Mouse (Mus musculus): ENCODE measurements around the gene Ift43. TPM values are rescaled to one million over a fixed set of nuclear protein-coding genes. Genes with fewer than 3 reads are reported as not detected.

The Ift43 gene
- total RNA-seq, 2 experiments from 2014 or later: 14.5 to 14.8 TPM

DNA sequence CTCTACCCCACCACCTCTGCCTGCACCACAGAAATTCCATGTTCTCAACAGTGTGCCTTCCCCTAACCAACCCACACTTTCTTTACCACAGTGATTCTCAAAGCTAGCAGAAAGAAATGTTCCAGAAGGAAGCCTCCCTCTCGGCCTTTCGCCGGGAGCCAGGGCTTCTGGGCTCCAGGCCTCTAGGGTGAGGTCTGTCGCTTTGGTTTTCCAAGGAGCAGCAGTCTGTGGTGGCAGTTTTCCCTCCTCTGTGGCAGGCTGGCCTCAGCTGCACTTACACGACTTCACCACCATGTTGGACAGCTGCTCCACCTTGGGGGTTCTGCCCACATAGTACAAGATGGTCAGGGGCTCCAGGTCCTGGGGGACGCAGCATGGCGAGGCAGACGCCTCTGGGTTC lies 24.8 kb upstream of the Ift43 start:
- TF ChIP-seq CTCF (conservative IDR thresholded peaks at IDR 0.05): peak; percentile 29

DNA sequence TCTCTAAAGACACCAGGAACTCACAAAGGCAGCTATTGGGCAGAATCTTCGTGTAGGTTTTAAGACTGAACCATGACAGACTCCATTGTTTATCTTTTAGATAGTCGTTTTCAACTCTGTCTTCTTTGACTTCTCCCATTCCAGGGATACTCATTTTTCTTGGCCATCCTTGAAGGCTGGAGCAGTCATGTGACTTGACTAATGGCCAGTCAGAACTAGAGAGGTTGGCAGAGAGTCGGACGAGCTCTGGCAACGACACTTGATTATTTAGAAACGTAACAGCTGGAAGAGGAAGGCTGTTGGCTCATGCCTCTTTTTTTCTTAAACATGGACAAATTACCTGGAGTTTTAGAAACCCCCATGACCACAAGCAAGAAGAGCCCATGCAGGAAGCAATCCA lies 23.0 kb upstream of the Ift43 start:
- TF ChIP-seq CTCF (conservative IDR thresholded peaks at IDR 0.05): no peak
- Histone ChIP-seq H3K4me3 (no peak overlapping the region), H3K27ac (no peak overlapping the region)
- no peak for DNase-seq (ENCODE audit: low spot score in 2 of 2)

More for the DNA sequence above, 24.8 kb upstream of the Ift43 start:
- Histone ChIP-seq H3K27ac (no peak overlapping the region), H3K4me3 (no peak overlapping the region)
- no peak for DNase-seq (ENCODE audit: low spot score in 2 of 2)

DNA sequence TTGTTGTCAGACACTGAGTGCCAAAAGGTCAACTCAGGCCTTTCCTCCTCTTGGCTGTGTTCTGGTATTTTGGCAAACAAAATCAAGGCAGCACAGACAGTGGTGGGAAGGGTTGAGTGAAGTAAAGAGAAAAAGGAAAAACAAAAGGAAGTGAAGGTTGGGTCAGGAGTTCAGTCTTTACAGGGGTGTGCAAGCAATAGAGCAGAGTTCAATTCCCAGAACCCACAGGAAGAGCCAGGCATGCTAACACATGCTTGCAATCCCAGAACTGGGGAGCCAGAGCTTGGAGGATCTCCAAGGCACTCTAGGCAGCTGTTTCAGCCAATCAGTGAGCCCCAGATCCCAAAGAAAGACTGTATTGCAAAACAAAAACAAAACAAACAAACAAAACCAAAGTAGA lies 17.5 kb upstream of the Ift43 start:
- Histone ChIP-seq H3K27ac (no peak overlapping the region), H3K4me3 (no peak overlapping the region)
- DNase-seq (ENCODE audit: low spot score in 2 of 2): no peak
- no peak for TF ChIP-seq CTCF (conservative IDR thresholded peaks at IDR 0.05)

DNA sequence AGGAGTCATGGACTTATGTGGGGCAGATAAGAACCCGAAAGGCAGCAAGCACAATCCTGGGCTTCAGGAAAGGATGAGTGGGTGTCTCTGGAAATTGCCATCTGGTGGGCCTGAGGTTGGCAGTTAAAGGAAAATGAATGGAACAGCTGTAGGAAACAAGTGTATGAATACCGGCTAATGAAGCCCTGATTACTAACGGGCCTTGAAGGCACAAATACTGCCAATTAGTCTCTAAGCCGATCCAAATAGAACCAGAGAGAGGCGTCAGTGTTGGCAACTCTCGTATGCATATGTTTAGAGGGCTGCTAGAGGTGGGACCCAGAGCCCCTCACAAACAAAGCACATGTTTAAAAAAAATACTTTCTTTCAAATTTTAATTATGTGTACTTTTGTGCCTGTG lies 10.9 kb upstream of the Ift43 start:
- Histone ChIP-seq H3K27ac (no peak overlapping the region), H3K4me3 (no peak overlapping the region)
- no peak for TF ChIP-seq CTCF (conservative IDR thresholded peaks at IDR 0.05)
- DNase-seq (ENCODE audit: low spot score in 2 of 2): peak; percentile 27 to 65

DNA sequence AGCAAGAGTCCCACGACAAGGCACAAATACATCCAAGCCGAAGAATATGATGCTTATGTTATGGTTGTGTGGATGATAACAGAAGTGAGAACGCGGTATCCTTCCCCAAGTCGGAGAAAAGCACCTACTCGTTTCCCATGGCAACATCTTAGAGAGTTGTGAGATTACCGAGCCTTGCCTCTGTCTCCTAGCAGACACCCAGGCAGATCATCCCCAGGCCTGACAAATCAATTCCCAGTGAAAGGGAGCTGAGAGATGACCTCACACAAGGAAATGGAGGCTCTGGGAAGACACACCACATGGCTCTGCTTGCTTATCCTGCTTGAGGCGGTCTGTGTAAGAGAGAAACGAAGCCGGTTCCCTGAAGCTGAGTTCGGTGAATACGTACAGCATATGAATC lies 7.7 kb upstream of the Ift43 start:
- Histone ChIP-seq H3K27ac (peak overlapping the region; percentile 59; the same call in 1 of the 2 replicates), H3K4me3 (no peak overlapping the region)
- DNase-seq (ENCODE audit: low spot score in 2 of 2): peak in 1 of 2 experiments; percentile 37
- no peak for TF ChIP-seq CTCF (conservative IDR thresholded peaks at IDR 0.05)

DNA sequence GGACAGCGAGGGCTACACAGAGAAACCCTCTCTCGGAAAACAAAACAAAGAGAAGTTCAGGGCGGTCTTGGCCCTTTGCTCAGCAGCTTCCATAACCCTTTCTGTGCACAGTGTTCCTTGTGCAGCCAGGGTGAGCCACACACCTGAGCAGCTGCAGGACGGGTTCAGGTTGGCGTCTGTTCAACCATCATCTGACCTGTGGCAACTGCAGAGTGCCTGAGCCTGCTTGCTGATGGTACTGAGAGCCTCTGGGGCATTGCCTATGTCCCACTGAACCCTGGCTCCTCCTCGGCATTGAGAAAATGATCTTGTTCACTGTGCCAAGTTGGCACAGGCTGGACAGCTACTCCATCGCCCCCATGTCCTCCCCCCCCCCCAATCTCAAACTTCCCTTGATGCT lies 7.0 kb upstream of the Ift43 start:
- H3K27ac ChIP-seq: peak overlapping the region; percentile 59; the same call in 1 of the 2 replicates
- no peak for DNase-seq (ENCODE audit: low spot score in 2 of 2)
- no peak overlapping the region for H3K4me3 ChIP-seq
- no peak for TF ChIP-seq CTCF (conservative IDR thresholded peaks at IDR 0.05)

DNA sequence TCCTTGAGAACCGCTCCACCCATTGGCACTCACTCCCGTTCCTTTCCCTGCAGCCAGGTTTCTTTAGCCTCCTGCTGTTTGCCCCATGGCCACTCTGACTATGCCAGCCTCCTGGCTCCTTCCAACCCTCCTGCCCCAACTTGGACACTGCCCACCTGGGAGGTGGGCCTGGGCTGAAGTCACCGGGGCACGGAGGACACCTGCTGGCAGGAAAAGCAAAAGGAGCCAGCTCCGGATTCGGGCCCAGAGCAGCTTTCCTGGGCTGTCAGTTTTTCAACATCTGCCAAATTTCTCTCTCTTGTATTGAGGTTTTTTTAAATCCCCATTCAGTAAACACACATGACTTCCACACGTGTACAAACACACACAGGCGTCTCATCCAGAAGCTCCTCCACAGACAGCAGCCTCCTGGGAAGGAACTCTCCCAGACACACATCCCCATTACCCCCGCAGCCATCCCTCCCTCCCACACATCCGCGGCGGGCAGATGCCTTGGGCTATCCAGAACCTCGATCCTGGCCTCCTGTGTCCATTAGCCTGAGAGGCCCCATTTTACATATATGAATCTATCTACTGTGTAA lies 5.9 kb upstream of the Ift43 start:
- peak; percentile 69 for TF ChIP-seq CTCF (conservative IDR thresholded peaks at IDR 0.05)
- Histone ChIP-seq H3K4me3 (peak overlapping the region; percentile 52), H3K27ac (peak overlapping the region; percentile 69)
- peak in 1 of 2 experiments; percentile 33 for DNase-seq (ENCODE audit: low spot score in 2 of 2)

DNA sequence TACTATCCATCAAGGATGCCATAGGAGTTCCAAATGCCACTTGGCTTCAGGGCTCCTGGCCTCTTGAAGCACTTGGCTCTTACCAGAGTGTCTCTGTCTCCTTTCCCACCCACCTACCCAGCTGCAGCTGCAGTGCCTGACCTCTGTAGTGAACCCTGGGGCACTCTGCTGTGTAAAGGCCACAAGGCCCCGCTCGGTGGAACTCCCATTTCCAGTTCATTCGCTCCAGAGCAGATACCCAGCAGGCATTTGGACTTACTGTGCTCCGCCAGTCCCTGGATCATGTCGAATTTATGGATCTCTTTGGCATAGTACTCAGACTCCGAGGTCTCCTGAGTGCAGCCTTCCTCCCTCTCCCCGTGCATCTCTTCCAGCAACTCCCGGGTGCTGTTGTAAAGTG lies 5.0 kb upstream of the Ift43 start:
- no peak for TF ChIP-seq CTCF (conservative IDR thresholded peaks at IDR 0.05)
- DNase-seq (ENCODE audit: low spot score in 2 of 2): no peak
- H3K4me3 ChIP-seq: peak overlapping the region; percentile 70

DNA sequence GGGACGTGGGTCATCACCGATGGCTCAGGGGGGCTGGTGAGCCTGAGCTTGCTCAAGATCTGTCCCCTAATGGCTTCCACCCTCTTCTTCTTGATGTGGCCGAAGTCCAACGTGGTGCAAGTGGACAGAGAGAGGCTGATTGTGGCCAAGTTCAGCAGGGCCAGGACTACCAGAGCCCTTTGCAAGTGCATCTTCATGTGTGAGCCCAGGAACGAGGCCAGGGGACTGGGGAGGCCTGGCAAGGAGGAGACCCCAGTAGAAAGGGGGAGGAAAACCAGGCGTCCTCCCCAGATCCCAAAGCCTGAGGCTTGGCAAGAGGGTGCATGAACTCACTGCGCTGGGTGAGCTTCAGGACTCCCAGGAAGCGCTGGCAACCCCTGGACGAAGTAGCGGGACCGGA lies 4.6 kb upstream of the Ift43 start:
- Histone ChIP-seq H3K4me3 (peak overlapping the region; percentile 70), H3K27ac (peak overlapping the region; percentile 92)
- no peak for TF ChIP-seq CTCF (conservative IDR thresholded peaks at IDR 0.05)
- no peak for DNase-seq (ENCODE audit: low spot score in 2 of 2)

More for the DNA sequence above, 5.0 kb upstream of the Ift43 start:
- peak overlapping the region; percentile 92 for H3K27ac ChIP-seq

DNA sequence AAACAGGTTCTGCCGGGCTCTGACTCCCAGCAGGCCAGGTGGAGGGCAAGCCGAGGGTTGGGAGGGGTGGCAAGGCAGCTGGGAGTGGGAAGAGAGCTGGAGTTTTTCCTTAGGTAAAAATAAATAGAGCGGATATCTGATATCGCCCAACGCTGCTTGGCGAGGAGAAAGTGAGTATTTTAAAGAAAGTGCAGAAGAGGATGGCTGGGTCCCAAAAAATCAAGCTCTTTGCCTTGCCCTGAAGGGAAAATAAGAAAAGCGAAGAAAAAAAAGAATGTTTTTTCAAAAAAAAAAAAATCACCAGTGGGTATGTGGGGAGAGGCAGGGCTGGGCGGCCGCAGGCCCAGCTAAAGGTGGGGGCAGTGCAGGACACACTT lies 4.2 kb upstream of the Ift43 start:
- Histone ChIP-seq H3K27ac (peak overlapping the region; percentile 92), H3K4me3 (peak overlapping the region; percentile 70)
- no peak for TF ChIP-seq CTCF (conservative IDR thresholded peaks at IDR 0.05)
- no peak for DNase-seq (ENCODE audit: low spot score in 2 of 2)

DNA sequence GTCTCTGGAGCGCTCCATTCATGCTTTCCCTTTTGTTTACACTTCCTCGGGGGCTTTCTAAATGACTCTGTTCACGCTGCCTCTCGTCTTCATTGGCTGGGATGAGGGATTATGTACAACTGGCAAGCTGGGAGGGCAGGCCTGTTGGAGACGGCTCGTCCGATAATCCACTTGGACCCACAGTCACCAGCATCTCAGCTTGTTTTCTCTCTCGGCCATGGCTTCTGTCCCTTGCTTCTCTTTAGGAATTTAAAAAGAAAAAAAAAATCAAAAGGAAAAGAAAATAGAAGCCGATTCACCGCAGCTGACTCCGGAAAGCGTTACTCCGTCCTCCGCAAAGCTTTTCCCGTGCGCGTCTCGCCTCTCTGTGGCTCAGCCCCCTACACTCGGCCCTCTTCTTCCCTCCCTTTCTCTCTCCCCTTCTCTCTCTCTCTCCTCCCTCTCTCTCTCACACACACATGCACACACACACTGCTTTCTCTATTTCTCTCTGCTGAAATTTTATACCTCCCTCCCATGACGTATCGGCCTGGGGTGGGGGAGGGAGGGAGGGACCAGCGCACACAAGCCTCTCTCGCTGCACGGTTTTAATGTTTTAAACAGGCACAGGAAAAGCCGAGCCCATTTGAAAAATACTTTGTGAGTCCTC lies 3.7 kb upstream of the Ift43 start, which contains the start of gene Tgfb3:
Gene Tgfb3 (minus strand): TSS at position 489 of the 649 bp plus-strand sequence.
- no peak for TF ChIP-seq CTCF (conservative IDR thresholded peaks at IDR 0.05)
- DNase-seq (ENCODE audit: low spot score in 2 of 2): peak; percentile 26 to 56
- Histone ChIP-seq H3K4me3 (peak within 1 kb of the TSS; percentile 70), H3K27ac (peak within 1 kb of the TSS; percentile 92)

DNA sequence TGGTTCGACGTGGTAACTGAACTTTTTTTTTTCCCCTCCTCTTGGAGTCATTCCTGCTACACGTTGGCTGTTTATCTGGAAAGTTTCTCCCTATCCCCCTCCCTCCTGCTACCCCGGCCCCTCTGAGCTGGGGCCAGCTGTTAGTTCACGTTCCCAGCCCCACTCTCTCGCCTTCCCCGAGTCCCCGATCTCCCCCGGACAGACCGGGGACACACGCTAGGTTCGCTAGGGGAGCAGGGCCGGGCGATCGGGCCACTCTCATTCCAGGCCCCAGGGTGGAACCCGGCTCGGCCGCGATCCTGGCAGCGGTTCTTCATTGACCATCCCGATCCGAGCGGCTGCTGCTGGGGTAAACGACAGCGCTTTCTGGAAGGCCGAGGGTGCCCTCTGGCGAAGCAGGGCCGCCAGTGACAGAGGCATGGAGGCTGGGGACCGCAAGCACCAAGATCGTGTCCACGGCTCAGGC lies 3.1 kb upstream of the Ift43 start:
- peak overlapping the region; percentile 70 for H3K4me3 ChIP-seq
- TF ChIP-seq CTCF (conservative IDR thresholded peaks at IDR 0.05): peak; percentile 99

DNA sequence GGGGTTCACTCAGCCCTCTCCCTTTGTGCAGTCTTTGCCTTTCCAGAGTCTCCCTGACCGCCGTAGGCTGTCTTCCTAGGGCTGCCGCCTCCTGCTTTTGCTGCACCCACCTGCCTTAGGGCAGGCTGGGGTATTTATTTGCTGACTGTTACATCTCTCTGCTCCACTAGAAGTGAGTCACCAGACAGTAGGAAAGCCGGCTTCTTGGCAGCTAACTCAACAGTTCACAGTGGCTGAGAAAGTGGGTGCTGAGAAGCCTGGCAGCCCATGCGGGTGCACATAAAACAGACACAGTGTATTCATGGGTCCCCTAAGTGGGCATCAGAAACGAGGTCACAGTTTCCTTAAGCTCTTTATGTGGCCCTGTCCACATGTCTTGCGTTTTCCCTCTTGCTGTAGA lies 3.5 kb downstream of the Ift43 start:
- no peak for TF ChIP-seq CTCF (conservative IDR thresholded peaks at IDR 0.05)
- H3K27ac ChIP-seq: 0 out of 2 replicates have a peak overlapping the region, but pooled peaks have one; percentile 18
- DNase-seq (ENCODE audit: low spot score in 2 of 2): peak in 1 of 2 experiments; percentile 41

More for the DNA sequence above, 3.1 kb upstream of the Ift43 start:
- peak; percentile 90 to 94 for DNase-seq (ENCODE audit: low spot score in 2 of 2)
- peak overlapping the region; percentile 92 for H3K27ac ChIP-seq

DNA sequence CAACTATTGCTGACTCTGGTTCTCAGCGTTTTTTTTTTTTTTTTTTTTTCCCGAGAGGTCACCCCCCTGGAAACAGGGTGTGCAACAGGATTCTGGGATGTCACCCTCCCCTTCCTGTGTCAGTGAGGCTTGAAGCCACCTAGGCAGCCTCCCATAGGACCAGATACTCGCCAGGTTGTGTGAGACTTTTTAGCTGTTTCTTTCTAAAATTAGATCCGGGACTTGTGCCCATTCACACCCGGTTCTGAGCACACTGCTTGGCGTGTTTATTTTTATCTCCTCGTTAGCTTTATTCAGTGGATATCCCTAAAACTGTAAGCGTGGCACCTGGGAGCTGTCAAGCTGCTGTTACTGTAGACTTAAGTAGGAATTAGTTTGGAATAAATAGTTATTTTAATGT lies 4.2 kb downstream of the Ift43 start:
- no peak for TF ChIP-seq CTCF (conservative IDR thresholded peaks at IDR 0.05)
- no peak for DNase-seq (ENCODE audit: low spot score in 2 of 2)
- Histone ChIP-seq H3K4me3 (no peak overlapping the region), H3K27ac (no peak overlapping the region)

More for the DNA sequence above, 3.5 kb downstream of the Ift43 start:
- no peak overlapping the region for H3K4me3 ChIP-seq

All from layer of hippocampus, adult 2 months (tissue).